Mouse (Mus musculus) adrenal gland, adult (tissue): ENCODE data around the gene Arxes2.

ENCODE experiments used
- DNase-seq, 2 experiments: peaks; one replicate each; pipeline ENCODE4 v3.0.0; 2022 to 2023; ENCODE audit warnings: low spot score in 1 of 2; ENCODE audit not compliant: inconsistent age in 2 of 2

The Arxes2 gene

GRCm38 (mm10) chrX:136032799-136033763, 39.5 kb downstream of the Arxes2 start, which contains the start of gene Arxes1:
Gene Arxes1 (plus strand): TSS chrX:136033367.
- DNase-seq: peak in 1 of 2 experiments; percentile 62

- DNase-seq: peak in 1 of 2 experiments; percentile 22
These were observed 50.1 kb downstream of the Arxes2 start for GRCm38 (mm10) chrX:136043726-136044125.
